Mouse (Mus musculus) bone marrow macrophage, adult 2 months (primary cell): ENCODE measurements at regions not wholly inside any gene's neighbourhood (a gene's known extent, or its start where the extent isn't known, plus 50 kb on each side); places are given as distances from the start of the nearest gene placed in this dataset.

Experiments used
- CTCF ChIP-seq: IDR thresholded peaks from 2 replicates; pipeline ENCODE4 v1.5.1; 2012; ENCODE audit warnings: low read depth, mild to moderate bottlenecking, low read length, moderate library complexity
- POLR2A ChIP-seq: IDR thresholded peaks from 2 replicates; pipeline ENCODE4 v1.6.1; 2012; ENCODE audit warnings: mild to moderate bottlenecking, low read depth, low read length, borderline replicate concordance

DNA sequence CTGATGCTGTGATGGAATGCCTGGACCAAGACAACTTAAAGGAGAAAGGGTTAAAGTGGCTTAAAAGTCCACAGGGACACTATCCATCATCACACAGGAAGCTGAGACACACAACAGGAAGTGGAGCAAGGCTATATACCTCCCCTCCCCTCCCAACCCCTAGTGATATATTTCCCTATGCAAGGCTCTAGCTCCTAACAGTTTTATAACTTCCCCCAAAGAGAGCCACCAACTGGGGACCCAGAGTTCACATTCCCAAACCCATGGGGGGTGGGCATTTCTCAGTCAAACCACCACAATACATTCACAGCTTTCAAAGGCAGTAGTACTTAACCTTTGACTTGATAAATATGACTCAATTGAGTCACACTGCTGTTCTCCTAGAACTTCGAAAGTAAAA is 88.6 kb upstream of the Tdrd3 start:
- no peak for TF ChIP-seq CTCF
- no peak for TF ChIP-seq POLR2A
